Mouse (Mus musculus): ENCODE results near the gene C8b. TPM values are rescaled to one million over a fixed set of nuclear protein-coding genes. Genes with fewer than 3 reads are reported as not detected.

C8b gene
- not detected for polyA plus RNA-seq (2015; fragmentation: Illumina TruSeq; extraction: RNeasy Lipid Tissue Mini Kit (QIAGEN cat#74804); ENCODE audit: low read depth, low replicate concordance)

GRCm38 (mm10) chr4:104766065-104766464 lies at the start of gene C8b:
C8b (plus strand) TSS chr4:104766317.

Other genes with a start within 250 kb of the C8b start
- gene Gm17662, start 91.0 kb downstream of the C8b start, polyA plus RNA-seq (2015; fragmentation: Illumina TruSeq; extraction: RNeasy Lipid Tissue Mini Kit (QIAGEN cat#74804); ENCODE audit: low read depth, low replicate concordance) = not detected
- not detected for gene C8a, start 110.1 kb downstream of the C8b start, polyA plus RNA-seq (2015; fragmentation: Illumina TruSeq; extraction: RNeasy Lipid Tissue Mini Kit (QIAGEN cat#74804); ENCODE audit: low read depth, low replicate concordance)
- gene Fyb2, start 147.1 kb downstream of the C8b start, polyA plus RNA-seq (2015; fragmentation: Illumina TruSeq; extraction: RNeasy Lipid Tissue Mini Kit (QIAGEN cat#74804); ENCODE audit: low read depth, low replicate concordance) = 0.74 TPM

All from brain, adult 10 weeks (tissue).